Mouse (Mus musculus) CH12.LX (cell line): ENCODE measurements around the gene Tada3. TPM values are rescaled to one million over a fixed set of nuclear protein-coding genes. Genes with fewer than 3 reads are reported as not detected.

Experiments
- DNase-seq: peaks from one replicate; pipeline ENCODE4 v3.0.0-alpha.2; 2013; ENCODE audit errors: extremely low read depth
- H3K27ac ChIP-seq: 2 replicates; pipeline ENCODE4 v1.5.1; 2012; ENCODE audit warnings: low read depth, mild to moderate bottlenecking, control low read depth, moderate library complexity; ENCODE audit not compliant: insufficient read depth
- H3K27me3 ChIP-seq: replicated peaks from 2 replicates; pipeline ENCODE3; 2012; ENCODE audit warnings: inconsistent platforms
- H3K36me3 ChIP-seq, 2 experiments: replicated peaks in 1 of 2; 2 replicates each; pipeline versions ENCODE3 to v1.6.1; 2012; ENCODE audit warnings: inconsistent platforms in 1 of 2, low read length in 1 of 2, mild to moderate bottlenecking in 1 of 2, mixed read lengths in 1 of 2, moderate library complexity in 1 of 2; ENCODE audit not compliant: control insufficient read depth in 1 of 2, insufficient read depth in 1 of 2
- H3K4me1 ChIP-seq, 2 experiments: 2 replicates each; pipeline ENCODE4 v1.6.1; 2012; ENCODE audit warnings: inconsistent platforms in 1 of 2, moderate library complexity in 1 of 2; ENCODE audit not compliant: insufficient read depth in 2 of 2, control insufficient read depth in 1 of 2
- H3K4me2 ChIP-seq: 2 replicates; pipeline ENCODE4 v1.6.1; 2012; ENCODE audit warnings: low read depth, mild to moderate bottlenecking, control low read depth; ENCODE audit not compliant: poor library complexity, insufficient read depth, severe bottlenecking
- H3K4me3 ChIP-seq, 3 experiments: fragments of 150-350 bp in 1 of 3; sonication (generic) in 1 of 3; replicated peaks in 1 of 3; 2 replicates each; pipeline versions ENCODE3 to v1.5.1; 2011 to 2012; ENCODE audit warnings: low read depth in 2 of 3, low read length in 2 of 3, mild to moderate bottlenecking in 2 of 3, moderate library complexity in 2 of 3, control low read depth in 1 of 3, improper control_type of control experiment in 1 of 3, inconsistent platforms in 1 of 3, mixed read lengths in 1 of 3; ENCODE audit not compliant: poor library complexity in 1 of 3
- H3K79me2 ChIP-seq: replicated peaks from 2 replicates; pipeline ENCODE4 v1.6.1; 2012; ENCODE audit warnings: mild to moderate bottlenecking, moderate library complexity; ENCODE audit not compliant: control insufficient read depth, poor library complexity, insufficient read depth, severe bottlenecking; ENCODE audit errors: extremely low read depth
- H3K9ac ChIP-seq: 2 replicates; pipeline ENCODE4 v1.6.1; 2012; ENCODE audit warnings: low read depth, mild to moderate bottlenecking, control low read depth, moderate library complexity; ENCODE audit not compliant: insufficient read depth
- H3K9me3 ChIP-seq: replicated peaks from 2 replicates; pipeline ENCODE3; 2012; ENCODE audit warnings: low read length, inconsistent platforms, mixed read lengths
- CTCF ChIP-seq, 2 experiments: IDR thresholded peaks in 1 of 2; conservative IDR thresholded peaks in 1 of 2; 2 replicates each; pipeline ENCODE4 v1.5.1; 2011 to 2012; ENCODE audit warnings: low read depth in 2 of 2, low read length in 2 of 2, improper control_type of control experiment in 1 of 2, inconsistent platforms in 1 of 2, mild to moderate bottlenecking in 1 of 2, moderate library complexity in 1 of 2
- E2F4 ChIP-seq: IDR thresholded peaks from 2 replicates; pipeline ENCODE4 v1.6.1; 2011; ENCODE audit warnings: low read depth, low read length, improper control_type of control experiment; ENCODE audit not compliant: insufficient replicate concordance
- ELF1 ChIP-seq: IDR thresholded peaks from 2 replicates; pipeline ENCODE4 v1.6.1; 2014; ENCODE audit warnings: low read depth, mild to moderate bottlenecking, inconsistent platforms, low read length, improper control_type of control experiment
- EP300 ChIP-seq: IDR thresholded peaks from 2 replicates; pipeline ENCODE4 v1.6.1; 2011; ENCODE audit warnings: low read length, improper control_type of control experiment
- ETS1 ChIP-seq: conservative IDR thresholded peaks from 2 replicates; pipeline ENCODE4 v1.6.1; 2012; ENCODE audit warnings: low read depth, mild to moderate bottlenecking, inconsistent platforms, low read length, improper control_type of control experiment, moderate library complexity
- HCFC1 ChIP-seq: IDR thresholded peaks from 2 replicates; pipeline ENCODE4 v1.6.1; 2012; ENCODE audit warnings: low read depth, mild to moderate bottlenecking, inconsistent platforms, low read length, improper control_type of control experiment
- JUND ChIP-seq: conservative IDR thresholded peaks from 2 replicates; pipeline ENCODE4 v1.6.1; 2011; ENCODE audit warnings: low read depth, low read length, improper control_type of control experiment
- MEF2A ChIP-seq: IDR thresholded peaks from 2 replicates; pipeline ENCODE4 v1.6.1; 2014; ENCODE audit warnings: low read depth, mild to moderate bottlenecking, inconsistent platforms, low read length, improper control_type of control experiment, borderline replicate concordance
- NRF1 ChIP-seq: IDR thresholded peaks from 2 replicates; pipeline ENCODE4 v1.6.1; 2014; ENCODE audit warnings: low read depth, mild to moderate bottlenecking, inconsistent platforms, low read length, improper control_type of control experiment, moderate library complexity
- POLR2A ChIP-seq: IDR thresholded peaks from 2 replicates; pipeline ENCODE4 v1.6.1; 2011; ENCODE audit warnings: low read depth, mild to moderate bottlenecking, improper control_type of control experiment, low read length
- POLR2AphosphoS2 ChIP-seq: IDR thresholded peaks from 2 replicates; pipeline ENCODE4 v1.6.1; 2011; ENCODE audit warnings: low read depth, low read length, improper control_type of control experiment
- RAD21 ChIP-seq: IDR thresholded peaks from 2 replicates; pipeline ENCODE4 v1.6.1; 2011; ENCODE audit warnings: low read depth, mild to moderate bottlenecking, low read length, improper control_type of control experiment, moderate library complexity
- RCOR1 ChIP-seq: conservative IDR thresholded peaks from 2 replicates; pipeline ENCODE4 v1.6.1; 2012; ENCODE audit warnings: low read depth, mild to moderate bottlenecking, inconsistent platforms, low read length, improper control_type of control experiment
- SIN3A ChIP-seq: IDR thresholded peaks from 2 replicates; pipeline ENCODE4 v1.6.1; 2012; ENCODE audit warnings: low read length, improper control_type of control experiment, inconsistent platforms
- TBP ChIP-seq: conservative IDR thresholded peaks from 2 replicates; pipeline ENCODE4 v1.6.1; 2011; ENCODE audit warnings: low read depth, low read length, improper control_type of control experiment
- TCF12 ChIP-seq: IDR thresholded peaks from 2 replicates; pipeline ENCODE4 v1.6.1; 2014; ENCODE audit warnings: low read depth, mild to moderate bottlenecking, inconsistent platforms, low read length, improper control_type of control experiment
- UBTF ChIP-seq: IDR thresholded peaks from 2 replicates; pipeline ENCODE4 v1.6.1; 2012; ENCODE audit warnings: low read depth, mild to moderate bottlenecking, inconsistent platforms, low read length, improper control_type of control experiment, moderate library complexity
- USF2 ChIP-seq: conservative IDR thresholded peaks from 2 replicates; pipeline ENCODE4 v1.6.1; 2011; ENCODE audit warnings: low read depth, low read length, improper control_type of control experiment
- ZKSCAN1 ChIP-seq: IDR thresholded peaks from 2 replicates; pipeline ENCODE4 v1.6.1; 2012; ENCODE audit warnings: low read depth, inconsistent platforms, low read length, improper control_type of control experiment, borderline replicate concordance
- ZMIZ1 ChIP-seq: IDR thresholded peaks from 2 replicates; pipeline ENCODE4 v1.6.1; 2012; ENCODE audit warnings: low read depth, mild to moderate bottlenecking, inconsistent platforms, low read length, improper control_type of control experiment
- ZNF384 ChIP-seq: IDR thresholded peaks from 2 replicates; pipeline ENCODE4 v1.6.1; 2012; ENCODE audit warnings: low read depth, low read length, improper control_type of control experiment, inconsistent platforms
- dilution Hi-C: fragments of 300-500 bp; cut with MboI; formaldehyde crosslinking; loops from 2 replicates; pipeline ENCODE4 v1.14.3; 2020; ENCODE audit warnings: low sequenced_read_pairs; ENCODE audit not compliant: extremely low pct_unique_long_range_greater_than_20kb, extremely low pct_ligation_motif_present
- in situ Hi-C: fragments of 300-500 bp; cut with MboI; formaldehyde crosslinking; loops from 3 replicates; pipeline ENCODE4 v1.14.3; 2019; ENCODE audit warnings: low sequenced_read_pairs, low pct_ligation_motif_present, low pct_unique_long_range_greater_than_20kb, mixed read lengths
- polyA plus RNA-seq: library from polyadenylated mRNA; unstranded; fragments of >175 nt; gene quantifications from 2 replicates; pipeline ENCODE4 v1.2.1, GENCODE M21; 2012; ENCODE audit warnings: low read depth; ENCODE audit not compliant: insufficient read length
- total RNA-seq, 2 experiments: library from RNA; depleted of rRNA; stranded (reverse); fragments of 300-350 nt in 1 of 2; fragments of >200 nt in 1 of 2; gene quantifications; 2 replicates each; pipeline ENCODE4 v1.2.3; 2012 to 2014

Tada3 gene
- total and polyA plus RNA-seq, 3 experiments: 7.2 to 28.2 (median 19.4) TPM

- Histone ChIP-seq H3K27ac (no peak overlapping the region), H3K4me2 (no peak overlapping the region), H3K27me3 (no peaks in the 10 kb centered on the region), H3K9me3 (no peaks in the 10 kb centered on the region), H3K36me3 (peaks cover 57 to 68% of the 10 kb centered on the region in 2 experiments), H3K79me2 (no peaks in the 10 kb centered on the region), H3K4me3 (no peak overlapping the region), H3K4me1 (peaks cover 9 to 33% of the 10 kb centered on the region in 2 experiments; a peak in 3 of 4 replicates), H3K9ac (no peak overlapping the region)
- in situ Hi-C loops (no loop called here), dilution Hi-C loops (no loop called here)
- TF ChIP-seq POLR2A (no peak), RCOR1 (no peak), POLR2AphosphoS2 (no peak), USF2 (no peak), RAD21 (no peak)
- DNase-seq: no peak
Measured at GRCm38 (mm10) chr6:113331721-113332120, 46.0 kb downstream of the Tada3 start.

DNA sequence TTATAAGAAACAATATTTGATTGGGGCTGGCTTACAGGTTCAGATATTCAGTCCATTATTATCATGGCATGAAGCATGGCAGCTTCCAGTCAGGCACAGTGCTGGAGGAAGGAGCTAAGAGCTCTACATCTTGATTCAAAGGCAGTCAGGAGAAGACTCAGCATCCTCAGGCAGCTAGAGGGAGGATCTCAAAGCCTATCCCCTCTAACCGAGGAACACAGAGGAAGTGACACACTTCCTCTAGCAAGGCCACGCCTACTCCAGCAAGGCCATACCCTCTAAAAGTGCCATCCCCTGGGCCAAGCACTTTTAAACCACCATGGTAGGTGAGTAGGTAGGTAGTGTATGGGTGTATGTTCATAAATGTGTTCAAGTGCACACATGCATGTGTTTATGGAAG is 47.1 kb downstream of the Tada3 start:
- no peaks in the 10 kb centered on the region for H3K9me3 ChIP-seq
- no peak overlapping the region for H3K27ac ChIP-seq
- H3K36me3 ChIP-seq: peaks cover 54 to 60% of the 10 kb centered on the region in 2 experiments
- peak overlapping the region; percentile 8 to 39 (median 24) for H3K4me3 ChIP-seq
- peaks cover 10 to 35% of the 10 kb centered on the region in 2 experiments for H3K4me1 ChIP-seq
- TF ChIP-seq CTCF (conservative IDR thresholded peaks at IDR 0.05 in 1 of 2, IDR thresholded peaks at IDR 0.05 in 1 of 2; ENCODE audit: low read depth in 2 of 2, low read length in 2 of 2) (no peak), NRF1 (no peak), ETS1 (no peak), SIN3A (0 out of 2 replicates have a peak, but pooled peaks have one; percentile 38), HCFC1 (peak; percentile 22; the same call in 1 of the 2 replicates), RAD21 (no peak), JUND (no peak), E2F4 (no peak), ZNF384 (no peak), TBP (peak; percentile 71), MEF2A (no peak), POLR2AphosphoS2 (no peak), EP300 (no peak), ELF1 (peak; percentile 48), POLR2A (peak; percentile 65), UBTF (no peak), ZKSCAN1 (no peak), TCF12 (no peak), ZMIZ1 (peak; percentile 48; the same call in 1 of the 2 replicates)
- in situ Hi-C loops (no loop called here), dilution Hi-C loops (no loop called here)
- no peaks in the 10 kb centered on the region for H3K27me3 ChIP-seq
- peak; percentile 78 for DNase-seq
- H3K9ac ChIP-seq: no peak overlapping the region
- H3K79me2 ChIP-seq: no peaks in the 10 kb centered on the region
- peak overlapping the region; percentile 55 for H3K4me2 ChIP-seq
